Mouse (Mus musculus) intestine, postnatal 0 days (tissue): Measurements from ENCODE around the gene Furin. TPM values are rescaled to one million over a fixed set of nuclear protein-coding genes. Genes with fewer than 3 reads are reported as not detected.

ENCODE experiments used
- ATAC-seq: fragments of 200-750 bp; cut with Nextera tagmentation; 2 replicates; pipeline ENCODE4 v1.8.0; 2017; ENCODE audit warnings: mild to moderate bottlenecking, moderate TSS enrichment, moderate library complexity
- H3K27ac ChIP-seq: fragments of 300-500 bp; sonication (generic); 2 replicates; pipeline ENCODE4 v1.5.1; 2014; ENCODE audit warnings: mild to moderate bottlenecking, low read depth, low read length, moderate library complexity
- H3K27me3 ChIP-seq: fragments of 300-500 bp; sonication (generic); replicated peaks from 2 replicates; pipeline ENCODE4 v1.6.1; 2014; ENCODE audit warnings: low read length, mixed read lengths; ENCODE audit not compliant: control insufficient read depth, insufficient read depth
- H3K36me3 ChIP-seq: fragments of 300-500 bp; sonication (generic); 2 replicates; pipeline ENCODE4 v1.6.1; 2014; ENCODE audit warnings: mild to moderate bottlenecking, moderate library complexity; ENCODE audit not compliant: control insufficient read depth, insufficient read depth
- H3K4me1 ChIP-seq: fragments of 300-500 bp; sonication (generic); replicated peaks from 2 replicates; pipeline ENCODE4 v1.6.1; 2014; ENCODE audit warnings: antibody characterized with exemption, low read length, mixed read lengths; ENCODE audit not compliant: control insufficient read depth, insufficient read depth
- H3K4me2 ChIP-seq: fragments of 300-500 bp; sonication (generic); replicated peaks from 2 replicates; pipeline ENCODE4 v1.6.1; 2014; ENCODE audit warnings: low read depth, mild to moderate bottlenecking, moderate library complexity
- H3K4me3 ChIP-seq: fragments of 300-500 bp; sonication (generic); 2 replicates; pipeline ENCODE4 v1.5.1; 2014; ENCODE audit warnings: low read depth, low read length
- H3K9ac ChIP-seq: fragments of 300-500 bp; sonication (generic); 2 replicates; pipeline ENCODE4 v1.6.1; 2014; ENCODE audit warnings: mild to moderate bottlenecking, low read depth, low read length
- H3K9me3 ChIP-seq: fragments of 300-500 bp; sonication (generic); 2 replicates; pipeline ENCODE4 v1.6.1; 2016; ENCODE audit warnings: mixed run types; ENCODE audit not compliant: control insufficient read depth
- CTCF ChIP-seq: sonication (generic); IDR thresholded peaks from 2 replicates; pipeline ENCODE4 v1.5.1; 2016; ENCODE audit warnings: low read depth, mild to moderate bottlenecking, control low read depth, antibody characterized with exemption, moderate library complexity
- WGBS: fragments of 180-500 bp; shearing (Covaris S2); extraction: QIAGEN DNeasy Blood & Tissue Kit; methylation state at CpG from one replicate; pipeline ENCODE4 v1.1.7; 2014; 5-methylcytosine and 5-hydroxymethylcytosine counted together
- polyA plus RNA-seq: library from polyadenylated mRNA; unstranded; fragments of >200 nt; fragmentation: Nextera tagmentation; extraction: Ambion mirVana; gene quantifications from 2 replicates; pipeline ENCODE4 v1.2.1, GENCODE M21; 2015

The Furin gene
- polyA plus RNA-seq, 1 experiment from 2014 or later = 26.4 TPM

DNA sequence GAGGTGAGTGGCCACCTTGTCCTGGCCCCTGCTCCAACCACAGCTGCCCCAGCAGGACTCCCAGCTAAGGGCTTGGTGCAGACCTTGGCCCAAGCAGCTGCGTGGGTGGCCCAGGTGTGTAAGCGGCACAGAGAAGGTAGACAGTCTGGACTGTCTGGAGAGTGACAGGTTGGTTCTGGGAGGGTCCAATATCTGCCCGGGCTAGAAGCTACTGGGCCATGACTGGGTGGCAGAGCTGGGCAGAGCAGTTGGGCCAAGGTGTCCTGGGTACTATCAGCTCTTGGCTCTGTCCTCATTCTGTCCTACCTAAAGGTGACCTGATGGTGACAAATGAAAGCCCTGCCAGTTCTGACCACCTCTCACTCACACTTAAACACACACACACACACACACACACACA lies 37.9 kb upstream of the Furin start:
- WGBS = 96% methylated on average over 3 of the region's 3 CpGs

DNA sequence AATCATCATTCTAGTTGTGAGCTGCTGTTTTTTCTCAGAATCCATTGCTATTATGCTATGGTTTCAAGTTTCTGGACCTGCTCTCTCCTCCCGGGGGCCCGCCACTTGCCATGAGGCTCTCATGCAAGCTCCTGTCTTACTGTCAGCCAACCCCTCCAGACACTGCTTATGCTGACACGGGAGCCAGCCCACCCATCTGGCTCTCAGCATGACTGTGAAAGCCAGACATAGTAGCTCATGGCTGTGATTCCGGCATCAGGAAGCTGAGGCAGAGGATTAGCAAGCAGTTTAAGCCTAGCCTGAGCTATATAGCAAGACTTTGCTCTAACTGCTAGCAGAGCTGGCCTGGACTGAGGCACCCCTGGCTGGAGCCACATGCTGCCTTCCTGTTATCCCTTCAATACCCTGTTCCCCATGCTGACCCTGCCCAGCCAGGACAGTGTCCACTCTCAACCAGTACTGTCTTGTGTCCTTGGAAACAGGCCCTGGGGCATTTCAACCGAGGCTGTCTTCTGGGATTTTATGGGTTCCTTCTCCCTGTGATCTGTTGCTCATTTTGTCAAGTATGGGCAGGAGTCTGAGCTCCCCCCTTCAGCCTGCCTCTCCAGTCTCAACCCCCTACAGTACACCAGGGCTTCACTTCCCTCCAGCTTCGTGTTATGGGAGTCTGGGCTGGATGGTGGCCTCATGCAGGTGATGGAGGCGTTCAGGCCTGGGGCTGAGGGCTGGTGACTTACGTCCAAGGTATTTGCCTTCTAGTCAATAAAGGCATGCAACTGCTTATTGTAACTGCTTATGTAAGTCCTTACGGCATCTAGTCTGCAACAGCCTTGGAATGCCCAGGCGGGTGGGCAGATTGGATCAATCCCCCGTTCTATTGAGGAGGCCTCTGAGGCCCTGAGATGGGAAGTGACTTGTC lies 37.0 kb upstream of the Furin start:
- Histone ChIP-seq H3K9ac (no peak overlapping the region), H3K27ac (no peak overlapping the region), H3K4me1 (no peaks in the 10 kb centered on the region), H3K4me2 (no peak overlapping the region), H3K36me3 (no peaks in the 10 kb centered on the region), H3K4me3 (no peak overlapping the region), H3K27me3 (no peaks in the 10 kb centered on the region), H3K9me3 (no peaks in the 10 kb centered on the region)
- 77% methylated on average over 11 of the region's 11 CpGs for WGBS
- no peak for TF ChIP-seq CTCF
- ATAC-seq = no peak

More for the DNA sequence above, 37.9 kb upstream of the Furin start:
- no peak for ATAC-seq
- TF ChIP-seq CTCF = no peak
- Histone ChIP-seq H3K4me1 (no peaks in the 10 kb centered on the region), H3K27ac (no peak overlapping the region), H3K36me3 (no peaks in the 10 kb centered on the region), H3K9ac (no peak overlapping the region), H3K27me3 (no peaks in the 10 kb centered on the region), H3K4me2 (no peak overlapping the region), H3K4me3 (no peak overlapping the region), H3K9me3 (no peaks in the 10 kb centered on the region)

DNA sequence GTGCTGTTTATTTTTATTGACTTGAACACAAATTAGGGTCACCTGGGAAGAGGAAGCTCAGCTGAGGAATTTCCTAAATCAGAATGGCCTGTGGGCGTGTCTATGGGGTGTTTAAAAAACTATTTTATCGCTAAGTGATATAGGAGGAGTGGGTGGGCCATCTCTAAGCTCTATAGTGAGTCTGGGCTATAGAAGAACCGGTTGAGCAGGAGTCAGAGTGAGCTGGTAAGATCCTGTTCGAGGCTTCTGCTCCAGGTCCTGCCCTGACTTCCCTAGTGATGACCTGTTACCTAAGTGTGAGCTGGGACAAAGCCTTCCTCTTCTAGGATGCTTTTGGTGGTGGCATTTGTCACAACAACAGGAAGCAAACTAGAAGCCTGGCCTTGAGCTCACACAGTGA lies 35.4 kb upstream of the Furin start:
- H3K9ac ChIP-seq = no peak overlapping the region
- 36% methylated on average over 4 of the region's 4 CpGs for WGBS
- no peak overlapping the region for H3K4me3 ChIP-seq
- no peak overlapping the region for H3K27ac ChIP-seq
- H3K27me3 ChIP-seq = no peaks in the 10 kb centered on the region
- no peak for TF ChIP-seq CTCF
- no peaks in the 10 kb centered on the region for H3K4me1 ChIP-seq
- H3K4me2 ChIP-seq = no peak overlapping the region
- no peaks in the 10 kb centered on the region for H3K36me3 ChIP-seq
- ATAC-seq = no peak
- no peaks in the 10 kb centered on the region for H3K9me3 ChIP-seq

DNA sequence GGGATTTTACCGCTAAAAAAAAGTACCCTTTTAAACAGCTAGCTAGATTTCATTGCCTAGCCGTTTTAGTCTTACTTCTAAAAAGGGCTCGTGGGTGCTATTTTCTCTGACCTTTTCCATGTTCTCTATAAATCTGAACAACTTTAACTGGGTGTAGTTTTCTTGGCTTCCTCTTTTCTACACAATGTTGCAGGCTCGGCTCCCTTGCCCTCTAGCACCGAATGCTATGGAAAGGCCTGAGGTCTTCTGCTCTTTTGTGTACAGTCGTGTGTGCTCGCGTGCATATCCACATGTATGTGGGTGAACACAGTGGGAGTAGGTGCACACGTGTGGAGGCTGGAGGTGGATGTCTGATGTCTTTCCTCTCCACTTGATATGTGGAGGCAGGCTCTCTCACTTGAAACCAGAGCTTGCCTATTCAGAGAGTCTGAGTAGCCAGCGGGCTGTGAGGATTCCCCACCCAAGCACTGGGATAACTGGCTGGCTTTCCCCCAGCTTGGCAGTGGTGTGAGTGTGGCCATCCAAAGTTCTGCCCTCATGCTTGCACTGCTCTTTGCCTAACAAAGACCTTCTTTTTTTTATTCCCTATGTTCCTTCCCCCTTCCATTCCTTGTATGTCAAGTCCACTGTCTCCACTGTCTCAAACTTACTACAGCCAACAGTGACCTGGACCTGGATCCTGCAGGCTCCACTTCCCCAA lies 34.7 kb upstream of the Furin start:
- H3K9me3 ChIP-seq = no peaks in the 10 kb centered on the region
- WGBS = 85% methylated on average over 10 of the region's 10 CpGs
- H3K9ac ChIP-seq = no peak overlapping the region
- ATAC-seq = no peak
- no peak for TF ChIP-seq CTCF
- H3K4me1 ChIP-seq = no peaks in the 10 kb centered on the region
- H3K4me2 ChIP-seq = no peak overlapping the region
- H3K27me3 ChIP-seq = no peaks in the 10 kb centered on the region
- H3K36me3 ChIP-seq = no peaks in the 10 kb centered on the region
- no peak overlapping the region for H3K4me3 ChIP-seq
- H3K27ac ChIP-seq = no peak overlapping the region

DNA sequence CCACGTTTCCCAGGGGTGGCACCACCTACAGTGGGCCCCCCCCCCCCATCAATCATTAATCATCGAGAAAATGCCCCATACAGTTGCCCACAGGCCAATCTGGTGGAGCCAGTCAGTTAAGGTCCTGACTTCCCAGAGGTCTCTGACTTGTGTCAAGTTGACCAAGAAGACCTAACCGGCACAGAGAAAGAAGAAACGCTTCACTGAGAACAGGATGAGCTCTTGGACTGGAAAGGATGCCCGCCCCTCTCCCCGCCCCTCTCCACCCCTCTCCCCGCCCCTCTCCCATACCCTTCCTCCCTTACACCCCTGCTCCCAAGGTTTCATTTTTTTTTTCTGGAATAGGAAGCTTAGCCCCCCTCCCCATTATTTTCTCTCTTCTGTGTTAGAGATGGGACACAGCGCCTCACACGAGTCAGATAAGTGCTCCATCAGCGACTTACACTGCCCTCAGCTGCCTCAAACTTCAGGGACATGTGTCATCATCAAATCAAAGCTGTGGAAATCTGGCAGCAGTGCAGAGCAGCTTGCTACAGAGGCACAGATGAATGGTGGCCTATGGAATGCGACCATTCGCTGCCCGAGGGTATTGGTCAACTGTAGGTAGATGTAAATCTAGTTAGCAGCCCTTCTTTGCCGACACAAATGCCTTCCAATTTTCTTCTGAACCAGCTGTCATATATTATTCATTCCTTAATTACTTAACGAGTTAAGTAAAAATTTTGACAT lies 34.0 kb upstream of the Furin start:
- no peaks in the 10 kb centered on the region for H3K4me1 ChIP-seq
- no peaks in the 10 kb centered on the region for H3K36me3 ChIP-seq
- TF ChIP-seq CTCF = no peak
- H3K9ac ChIP-seq = no peak overlapping the region
- WGBS = 45% methylated on average over 15 of the region's 15 CpGs
- no peaks in the 10 kb centered on the region for H3K9me3 ChIP-seq
- no peaks in the 10 kb centered on the region for H3K27me3 ChIP-seq
- no peak overlapping the region for H3K4me3 ChIP-seq
- no peak for ATAC-seq
- no peak overlapping the region for H3K27ac ChIP-seq
- H3K4me2 ChIP-seq = no peak overlapping the region; the same call in 1 of the 2 replicates

DNA sequence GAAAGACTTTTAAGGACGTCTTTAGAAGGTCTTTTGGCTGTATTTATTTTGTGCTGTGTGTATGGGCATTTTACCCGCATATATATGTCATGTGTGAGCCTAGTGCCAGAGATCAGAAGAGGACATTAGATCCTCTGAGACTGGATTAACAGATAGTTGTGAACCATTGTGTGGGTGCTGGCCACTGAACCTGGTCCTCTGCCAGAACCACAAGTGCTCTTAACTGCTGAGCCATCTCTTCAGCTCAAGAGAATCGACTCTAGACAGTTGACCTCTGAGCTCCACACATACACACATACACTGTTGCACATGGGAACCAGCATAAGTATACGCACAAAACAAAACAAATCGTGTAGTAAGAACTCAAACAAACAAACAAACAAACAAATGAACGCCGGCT lies 31.3 kb upstream of the Furin start:
- Histone ChIP-seq H3K9ac (no peak overlapping the region), H3K9me3 (no peaks in the 10 kb centered on the region), H3K27me3 (no peaks in the 10 kb centered on the region), H3K36me3 (no peaks in the 10 kb centered on the region), H3K4me3 (no peak overlapping the region), H3K4me2 (no peak overlapping the region), H3K27ac (no peak overlapping the region), H3K4me1 (no peaks in the 10 kb centered on the region)
- TF ChIP-seq CTCF = no peak
- whole genome bisulfite sequencing = 70% methylated on average over 7 of the region's 7 CpGs
- ATAC-seq = no peak
